Mouse (Mus musculus) CH12.LX (cell line): ENCODE measurements around the gene Sall1. TPM values are rescaled to one million over a fixed set of nuclear protein-coding genes. Genes with fewer than 3 reads are reported as not detected.

Experiments used
- DNase-seq: peaks from one replicate; pipeline ENCODE4 v3.0.0-alpha.2; 2013; ENCODE audit errors: extremely low read depth
- H3K27ac ChIP-seq: 2 replicates; pipeline ENCODE4 v1.5.1; 2012; ENCODE audit warnings: low read depth, mild to moderate bottlenecking, control low read depth, moderate library complexity; ENCODE audit not compliant: insufficient read depth
- H3K27me3 ChIP-seq: replicated peaks from 2 replicates; pipeline ENCODE3; 2012; ENCODE audit warnings: inconsistent platforms
- H3K36me3 ChIP-seq, 2 experiments: replicated peaks in 1 of 2; 2 replicates each; pipeline versions ENCODE3 to v1.6.1; 2012; ENCODE audit warnings: inconsistent platforms in 1 of 2, low read length in 1 of 2, mild to moderate bottlenecking in 1 of 2, mixed read lengths in 1 of 2, moderate library complexity in 1 of 2; ENCODE audit not compliant: control insufficient read depth in 1 of 2, insufficient read depth in 1 of 2
- H3K4me1 ChIP-seq, 2 experiments: 2 replicates each; pipeline ENCODE4 v1.6.1; 2012; ENCODE audit warnings: inconsistent platforms in 1 of 2, moderate library complexity in 1 of 2; ENCODE audit not compliant: insufficient read depth in 2 of 2, control insufficient read depth in 1 of 2
- H3K4me2 ChIP-seq: 2 replicates; pipeline ENCODE4 v1.6.1; 2012; ENCODE audit warnings: low read depth, mild to moderate bottlenecking, control low read depth; ENCODE audit not compliant: poor library complexity, insufficient read depth, severe bottlenecking
- H3K4me3 ChIP-seq, 3 experiments: fragments of 150-350 bp in 1 of 3; sonication (generic) in 1 of 3; replicated peaks in 1 of 3; 2 replicates each; pipeline versions ENCODE3 to v1.5.1; 2011 to 2012; ENCODE audit warnings: low read depth in 2 of 3, low read length in 2 of 3, mild to moderate bottlenecking in 2 of 3, moderate library complexity in 2 of 3, control low read depth in 1 of 3, improper control_type of control experiment in 1 of 3, inconsistent platforms in 1 of 3, mixed read lengths in 1 of 3; ENCODE audit not compliant: poor library complexity in 1 of 3
- H3K79me2 ChIP-seq: replicated peaks from 2 replicates; pipeline ENCODE4 v1.6.1; 2012; ENCODE audit warnings: mild to moderate bottlenecking, moderate library complexity; ENCODE audit not compliant: control insufficient read depth, poor library complexity, insufficient read depth, severe bottlenecking; ENCODE audit errors: extremely low read depth
- H3K9ac ChIP-seq: 2 replicates; pipeline ENCODE4 v1.6.1; 2012; ENCODE audit warnings: low read depth, mild to moderate bottlenecking, control low read depth, moderate library complexity; ENCODE audit not compliant: insufficient read depth
- H3K9me3 ChIP-seq: replicated peaks from 2 replicates; pipeline ENCODE3; 2012; ENCODE audit warnings: low read length, inconsistent platforms, mixed read lengths
- BHLHE40 ChIP-seq: IDR thresholded peaks from 2 replicates; pipeline ENCODE4 v1.6.1; 2011; ENCODE audit warnings: mild to moderate bottlenecking, low read depth, low read length, improper control_type of control experiment
- CHD2 ChIP-seq: IDR thresholded peaks from 2 replicates; pipeline ENCODE4 v1.6.1; 2011; ENCODE audit warnings: low read length, improper control_type of control experiment
- ELF1 ChIP-seq: IDR thresholded peaks from 2 replicates; pipeline ENCODE4 v1.6.1; 2014; ENCODE audit warnings: low read depth, mild to moderate bottlenecking, inconsistent platforms, low read length, improper control_type of control experiment
- ETS1 ChIP-seq: conservative IDR thresholded peaks from 2 replicates; pipeline ENCODE4 v1.6.1; 2012; ENCODE audit warnings: low read depth, mild to moderate bottlenecking, inconsistent platforms, low read length, improper control_type of control experiment, moderate library complexity
- HCFC1 ChIP-seq: IDR thresholded peaks from 2 replicates; pipeline ENCODE4 v1.6.1; 2012; ENCODE audit warnings: low read depth, mild to moderate bottlenecking, inconsistent platforms, low read length, improper control_type of control experiment
- IRF4 ChIP-seq: IDR thresholded peaks from 2 replicates; pipeline ENCODE4 v1.6.1; 2014; ENCODE audit warnings: low read depth, mild to moderate bottlenecking, inconsistent platforms, low read length, improper control_type of control experiment
- JUND ChIP-seq: conservative IDR thresholded peaks from 2 replicates; pipeline ENCODE4 v1.6.1; 2011; ENCODE audit warnings: low read depth, low read length, improper control_type of control experiment
- KAT2A ChIP-seq: IDR thresholded peaks from 2 replicates; pipeline ENCODE4 v1.6.1; 2012; ENCODE audit warnings: low read length, improper control_type of control experiment, inconsistent platforms; ENCODE audit not compliant: insufficient replicate concordance
- MAFK ChIP-seq: IDR thresholded peaks from 2 replicates; pipeline ENCODE4 v1.6.1; 2011; ENCODE audit warnings: low read length, improper control_type of control experiment; ENCODE audit not compliant: insufficient replicate concordance
- MAX ChIP-seq: IDR thresholded peaks from 2 replicates; pipeline ENCODE4 v1.6.1; 2011; ENCODE audit warnings: low read length, improper control_type of control experiment
- MAZ ChIP-seq: IDR thresholded peaks from 2 replicates; pipeline ENCODE4 v1.6.1; 2012; ENCODE audit warnings: low read depth, mild to moderate bottlenecking, inconsistent platforms, low read length, improper control_type of control experiment, moderate library complexity
- PAX5 ChIP-seq: IDR thresholded peaks from 2 replicates; pipeline ENCODE4 v1.6.1; 2012; ENCODE audit warnings: low read length, inconsistent platforms, mixed read lengths
- POLR2A ChIP-seq: IDR thresholded peaks from 2 replicates; pipeline ENCODE4 v1.6.1; 2011; ENCODE audit warnings: low read depth, mild to moderate bottlenecking, improper control_type of control experiment, low read length
- TBP ChIP-seq: conservative IDR thresholded peaks from 2 replicates; pipeline ENCODE4 v1.6.1; 2011; ENCODE audit warnings: low read depth, low read length, improper control_type of control experiment
- USF1 ChIP-seq: IDR thresholded peaks from 2 replicates; pipeline ENCODE4 v1.6.1; 2014; ENCODE audit warnings: low read depth, mild to moderate bottlenecking, inconsistent platforms, low read length, improper control_type of control experiment
- USF2 ChIP-seq: conservative IDR thresholded peaks from 2 replicates; pipeline ENCODE4 v1.6.1; 2011; ENCODE audit warnings: low read depth, low read length, improper control_type of control experiment
- ZC3H11A ChIP-seq: IDR thresholded peaks from 2 replicates; pipeline ENCODE4 v1.6.1; 2012; ENCODE audit warnings: low read depth, mild to moderate bottlenecking, inconsistent platforms, low read length, improper control_type of control experiment
- ZKSCAN1 ChIP-seq: IDR thresholded peaks from 2 replicates; pipeline ENCODE4 v1.6.1; 2012; ENCODE audit warnings: low read depth, inconsistent platforms, low read length, improper control_type of control experiment, borderline replicate concordance
- ZMIZ1 ChIP-seq: IDR thresholded peaks from 2 replicates; pipeline ENCODE4 v1.6.1; 2012; ENCODE audit warnings: low read depth, mild to moderate bottlenecking, inconsistent platforms, low read length, improper control_type of control experiment
- ZNF384 ChIP-seq: IDR thresholded peaks from 2 replicates; pipeline ENCODE4 v1.6.1; 2012; ENCODE audit warnings: low read depth, low read length, improper control_type of control experiment, inconsistent platforms
- dilution Hi-C: fragments of 300-500 bp; cut with MboI; formaldehyde crosslinking; loops from 2 replicates; pipeline ENCODE4 v1.14.3; 2020; ENCODE audit warnings: low sequenced_read_pairs; ENCODE audit not compliant: extremely low pct_unique_long_range_greater_than_20kb, extremely low pct_ligation_motif_present
- in situ Hi-C: fragments of 300-500 bp; cut with MboI; formaldehyde crosslinking; loops from 3 replicates; pipeline ENCODE4 v1.14.3; 2019; ENCODE audit warnings: low sequenced_read_pairs, low pct_ligation_motif_present, low pct_unique_long_range_greater_than_20kb, mixed read lengths
- polyA plus RNA-seq: library from polyadenylated mRNA; unstranded; fragments of >175 nt; gene quantifications from 2 replicates; pipeline ENCODE4 v1.2.1, GENCODE M21; 2012; ENCODE audit warnings: low read depth; ENCODE audit not compliant: insufficient read length
- total RNA-seq, 2 experiments: library from RNA; depleted of rRNA; stranded (reverse); fragments of 300-350 nt in 1 of 2; fragments of >200 nt in 1 of 2; gene quantifications; 2 replicates each; pipeline ENCODE4 v1.2.3; 2012 to 2014

Sall1 gene
- total and polyA plus RNA-seq, 3 experiments, result not detected

DNA sequence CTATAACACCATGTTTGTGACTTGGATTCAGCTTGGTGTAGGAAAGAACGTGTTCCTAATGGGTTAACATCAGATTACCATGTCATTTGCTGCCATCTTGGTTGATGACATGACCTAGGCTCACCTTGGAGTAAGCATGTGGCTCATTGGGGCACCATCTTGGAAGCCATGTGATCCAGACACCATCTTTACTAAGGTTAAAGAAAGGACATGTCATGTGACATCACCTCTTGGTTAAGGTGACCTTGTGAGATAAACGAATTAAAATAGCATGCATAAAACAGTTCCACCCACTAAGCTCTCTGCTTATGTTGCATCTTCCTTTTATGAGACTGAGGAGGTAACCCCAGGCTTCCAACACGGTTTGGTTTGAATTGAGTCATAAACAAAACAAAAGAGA is 23.5 kb upstream of the Sall1 start:
- no peaks in the 10 kb centered on the region for H3K27me3 ChIP-seq
- H3K4me2 ChIP-seq, result no peak overlapping the region
- peaks cover 0 to 9% of the 10 kb centered on the region in 2 experiments; a peak in 1 of 4 replicates for H3K4me1 ChIP-seq
- TF ChIP-seq PAX5, result no peak
- TF ChIP-seq MAZ, result no peak
- TF ChIP-seq ZC3H11A, result no peak
- no peak for TF ChIP-seq ETS1
- TF ChIP-seq POLR2A, result no peak
- no peak for TF ChIP-seq HCFC1
- no peak for TF ChIP-seq JUND
- no peak for TF ChIP-seq TBP
- no peak for TF ChIP-seq MAFK
- TF ChIP-seq CHD2, result no peak
- TF ChIP-seq BHLHE40, result no peak
- TF ChIP-seq MAX, result no peak
- H3K36me3 ChIP-seq, result no peaks in the 10 kb centered on the region
- dilution Hi-C loops, result no loop called here
- no peak overlapping the region for H3K9ac ChIP-seq
- H3K27ac ChIP-seq, result no peak overlapping the region
- H3K4me3 ChIP-seq, result no peak overlapping the region
- DNase-seq, result no peak
- in situ Hi-C loops, result no loop called here
- H3K79me2 ChIP-seq, result no peaks in the 10 kb centered on the region
- H3K9me3 ChIP-seq, result peaks cover 42% of the 10 kb centered on the region

DNA sequence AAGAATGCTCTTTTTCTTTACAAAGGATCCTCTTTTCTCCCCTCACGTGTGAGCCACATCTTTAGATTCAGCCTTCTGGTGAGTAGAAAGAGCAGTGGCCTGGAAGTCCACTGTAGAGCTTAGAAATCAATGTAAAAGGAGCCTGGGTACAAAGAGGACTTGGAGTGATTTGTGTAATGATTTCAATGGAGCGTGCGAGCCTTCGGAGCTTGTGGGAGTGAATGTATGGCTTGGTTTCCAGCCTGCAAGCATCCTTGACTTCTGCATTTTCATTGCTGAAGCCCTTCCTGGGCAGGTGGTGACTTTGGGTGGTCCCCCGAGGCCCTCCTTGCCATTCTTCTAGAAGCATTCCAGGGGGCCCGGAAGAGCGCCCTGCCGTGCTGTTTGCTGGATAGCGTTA is 20.1 kb upstream of the Sall1 start:
- TF ChIP-seq ELF1, result no peak
- no peak for TF ChIP-seq ZNF384
- no peak for TF ChIP-seq USF1
- no peak for TF ChIP-seq ETS1
- TF ChIP-seq HCFC1, result no peak
- TF ChIP-seq MAZ, result no peak
- TF ChIP-seq ZKSCAN1, result no peak
- no peak for TF ChIP-seq USF2
- no peak for TF ChIP-seq IRF4
- TF ChIP-seq KAT2A, result no peak
- TF ChIP-seq ZMIZ1, result no peak
- Histone ChIP-seq H3K27ac (no peak overlapping the region), H3K9me3 (peaks cover 47% of the 10 kb centered on the region), H3K36me3 (no peaks in the 10 kb centered on the region), H3K9ac (no peak overlapping the region), H3K4me1 (no peaks in the 10 kb centered on the region), H3K4me3 (no peak overlapping the region), H3K27me3 (no peaks in the 10 kb centered on the region), H3K4me2 (no peak overlapping the region), H3K79me2 (no peaks in the 10 kb centered on the region)
- in situ Hi-C loops (no loop called here), dilution Hi-C loops (no loop called here)
- no peak for DNase-seq
